Mouse (Mus musculus): ENCODE results near the gene Hk2. TPM values are rescaled to one million over a fixed set of nuclear protein-coding genes. Genes with fewer than 3 reads are reported as not detected.

Gene Hk2
- polyA plus RNA-seq (2015; fragmentation: Nextera tagmentation; extraction: Ambion mirVana), result 21.7 and 32.3 TPM in 2 replicates

GRCm38 (mm10) chr6:82774321-82774764 lies at the start of gene Hk2:
Gene Hk2, minus strand, starts transcription at chr6:82774454.

DNA sequence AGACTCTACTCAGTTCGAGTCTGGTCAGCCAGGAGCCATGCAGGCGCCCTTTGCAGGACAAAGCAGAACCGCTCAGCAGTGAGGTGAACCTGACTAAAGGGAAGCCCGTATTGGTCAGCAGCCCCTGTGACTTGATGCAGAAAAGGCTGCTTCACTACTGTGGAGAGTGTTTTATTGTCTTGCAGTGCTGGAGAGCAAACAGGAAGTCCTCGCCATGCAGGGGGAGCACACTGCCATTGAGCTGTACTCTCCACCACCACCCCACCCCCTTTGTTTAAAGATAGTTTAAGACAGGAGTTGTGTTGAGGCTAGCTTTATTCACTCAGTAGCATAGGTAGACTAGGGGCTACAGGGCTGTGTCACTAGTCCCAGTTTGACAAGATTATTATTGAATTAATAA lies 69.0 kb downstream of the Hk2 start, which contains the start of gene Pole4:
Gene Pole4, minus strand, starts transcription at position 145 of the 400 bp plus-strand sequence.

Other genes starting within 250 kb of the Hk2 start
- 42.9 and 57.0 TPM in 2 replicates for gene Pole4, start 69.1 kb downstream of the Hk2 start, polyA plus RNA-seq (2015; fragmentation: Nextera tagmentation; extraction: Ambion mirVana)
- 0.72 and 0.87 TPM in 2 replicates for gene Sema4f, start 165.3 kb upstream of the Hk2 start, polyA plus RNA-seq (2015; fragmentation: Nextera tagmentation; extraction: Ambion mirVana)
- gene M1ap, start 172.4 kb upstream of the Hk2 start, polyA plus RNA-seq (2015; fragmentation: Nextera tagmentation; extraction: Ambion mirVana), result 0.37 TPM in 1 of 2 replicates, not detected in the other